Comparison of ENCODE assay signal across 9 mouse cellular contexts in the genomic region with DNA sequence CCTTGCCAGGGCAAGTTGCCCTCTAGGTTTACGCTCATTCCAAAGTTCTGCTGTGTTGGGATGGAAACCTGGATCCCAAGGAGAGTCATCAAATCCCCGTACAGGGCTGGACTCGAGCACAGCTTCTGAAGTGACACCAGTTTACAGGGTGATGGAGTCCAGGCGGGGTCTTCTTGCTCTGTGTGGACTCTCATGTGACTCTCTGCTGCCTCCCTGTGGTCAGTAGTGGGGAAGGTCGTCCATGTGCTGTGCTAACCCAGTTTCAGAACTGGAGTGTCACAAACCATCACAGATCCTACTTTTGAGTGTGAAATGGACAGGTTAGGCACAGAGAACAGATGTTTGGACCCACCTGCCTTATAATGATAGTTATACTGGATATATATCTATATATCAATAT. TPM values are rescaled to one million over a fixed set of nuclear protein-coding genes. Genes with fewer than 3 reads are reported as not detected.
DNase-seq lines count a peak whose midpoint lies in the region; ATAC-seq and TF ChIP-seq lines count a peak whose summit lies in the region.
"Had no signal": no experiment of that assay in that cellular context is flagged by ENCODE, and none has a peak within 500 bp of the region (broad histone marks: within the 10 kb centered on the region; RNA-seq: fewer than 3 reads in every experiment).

No protein-coding gene starts in this region.

- H3K79me2 ChIP-seq in C2C12 (ENCODE audit: control insufficient read depth, insufficient read depth) = no peaks in the 10 kb centered on the region

- H3K9me3 ChIP-seq in embryonic facial prominence, embryonic 11.5 days (replicated peaks; ENCODE audit: control insufficient read depth, low read length) = no peaks in the 10 kb centered on the region
- no peaks in the 10 kb centered on the region for H3K9me3 ChIP-seq in heart, embryonic 10.5 days
- no peaks in the 10 kb centered on the region for H3K9me3 ChIP-seq in kidney, embryonic 15.5 days (replicated peaks)
- H3K9me3 ChIP-seq in limb, embryonic 14.5 days (ENCODE audit: control insufficient read depth, low read length) = no peaks in the 10 kb centered on the region
- H3K9me3 ChIP-seq in neural tube, embryonic 11.5 days (ENCODE audit: control insufficient read depth, low read length) = no peaks in the 10 kb centered on the region
- H3K9me3 ChIP-seq: embryonic facial prominence, embryonic 15.5 days had no signal

- H3K27me3 ChIP-seq in C2C12 (ENCODE audit: control insufficient read depth, insufficient read depth, insufficient read length) = no peaks in the 10 kb centered on the region
- no peaks in the 10 kb centered on the region for H3K27me3 ChIP-seq in embryonic facial prominence, embryonic 11.5 days (ENCODE audit: control insufficient read depth, insufficient read depth, low read length)
- peaks cover 3% of the 10 kb centered on the region; the same call in 1 of the 2 replicates for H3K27me3 ChIP-seq in heart, embryonic 10.5 days (ENCODE audit: insufficient read depth, poor library complexity, severe bottlenecking)
- no peaks in the 10 kb centered on the region for H3K27me3 ChIP-seq in kidney, embryonic 15.5 days
- no peaks in the 10 kb centered on the region for H3K27me3 ChIP-seq in limb, embryonic 14.5 days (ENCODE audit: control insufficient read depth, insufficient read depth, low read length)
- H3K27me3 ChIP-seq in neural tube, embryonic 11.5 days (ENCODE audit: control insufficient read depth, insufficient read depth, low read length) = no peaks in the 10 kb centered on the region
- no peaks in the 10 kb centered on the region for H3K27me3 ChIP-seq in testis, adult 2 months (ENCODE audit: control insufficient read depth, insufficient read depth, low read length)
- H3K27me3 ChIP-seq: embryonic facial prominence, embryonic 15.5 days had no signal

- no peak overlapping the region for H3K4me3 ChIP-seq in C2C12 (ENCODE audit: insufficient read depth, poor library complexity, severe bottlenecking)
- no peak overlapping the region for H3K4me3 ChIP-seq in embryonic facial prominence, embryonic 11.5 days (ENCODE audit: low read depth, low read length)
- no peak overlapping the region for H3K4me3 ChIP-seq in heart, embryonic 10.5 days
- no peak overlapping the region for H3K4me3 ChIP-seq in kidney, embryonic 15.5 days (replicated peaks)
- H3K4me3 ChIP-seq in limb, embryonic 14.5 days (replicated peaks; ENCODE audit: low read length) = no peak overlapping the region
- H3K4me3 ChIP-seq in neural tube, embryonic 11.5 days (ENCODE audit: low read depth, low read length) = no peak overlapping the region
- no peak overlapping the region for H3K4me3 ChIP-seq in testis, adult 2 months (ENCODE audit: control insufficient read depth, low read depth, low read length)
- H3K4me3 ChIP-seq: embryonic facial prominence, embryonic 15.5 days had no signal

- H3K36me3 ChIP-seq in C2C12 (ENCODE audit: control insufficient read depth, insufficient read depth) = no peaks in the 10 kb centered on the region
- no peaks in the 10 kb centered on the region for H3K36me3 ChIP-seq in embryonic facial prominence, embryonic 11.5 days (replicated peaks; ENCODE audit: control insufficient read depth, insufficient read depth, low read depth, low read length)
- H3K36me3 ChIP-seq in heart, embryonic 10.5 days = no peaks in the 10 kb centered on the region
- no peaks in the 10 kb centered on the region for H3K36me3 ChIP-seq in kidney, embryonic 15.5 days
- no peaks in the 10 kb centered on the region for H3K36me3 ChIP-seq in limb, embryonic 14.5 days (ENCODE audit: control insufficient read depth, insufficient read depth, low read length)
- H3K36me3 ChIP-seq in neural tube, embryonic 11.5 days (ENCODE audit: control insufficient read depth, insufficient read depth, low read length) = no peaks in the 10 kb centered on the region
- H3K36me3 ChIP-seq in testis, adult 2 months (ENCODE audit: control insufficient read depth, insufficient read depth, low read length) = no peaks in the 10 kb centered on the region
- H3K36me3 ChIP-seq: embryonic facial prominence, embryonic 15.5 days had no signal

- H3K9ac ChIP-seq in embryonic facial prominence, embryonic 11.5 days (replicated peaks; ENCODE audit: low read length) = no peak overlapping the region
- H3K9ac ChIP-seq in kidney, embryonic 15.5 days = no peak overlapping the region
- H3K9ac ChIP-seq in limb, embryonic 14.5 days (ENCODE audit: low read depth, low read length, severe bottlenecking) = no peak overlapping the region
- H3K9ac ChIP-seq in neural tube, embryonic 11.5 days (ENCODE audit: low read length) = no peak overlapping the region
- H3K9ac ChIP-seq: embryonic facial prominence, embryonic 15.5 days had no signal

- H3K79me3 ChIP-seq in C2C12 (ENCODE audit: low read depth) = no peaks in the 10 kb centered on the region

- no peak overlapping the region for H3K4me2 ChIP-seq in embryonic facial prominence, embryonic 11.5 days (ENCODE audit: low read depth, low read length)
- H3K4me2 ChIP-seq in kidney, embryonic 15.5 days = no peak overlapping the region
- no peak overlapping the region for H3K4me2 ChIP-seq in limb, embryonic 14.5 days (replicated peaks; ENCODE audit: low read depth, low read length, severe bottlenecking)
- H3K4me2 ChIP-seq in neural tube, embryonic 11.5 days (ENCODE audit: low read depth) = no peak overlapping the region
- H3K4me2 ChIP-seq: embryonic facial prominence, embryonic 15.5 days had no signal

- peak; percentile 62 to 75 for DNase-seq in adrenal gland, postnatal 36 days
- DNase-seq in embryonic facial prominence, embryonic 11.5 days (ENCODE audit: low spot score) = peak; percentile 89
- DNase-seq in heart, embryonic 10.5 days (ENCODE audit: low spot score) = peak; percentile 86
- DNase-seq in limb, embryonic 14.5 days (ENCODE audit: low spot score) = peak; percentile 69
- peak; percentile 83 for DNase-seq in neural tube, embryonic 11.5 days (ENCODE audit: low spot score)

- 30% methylated on average over 5 of the region's 5 CpGs for WGBS in embryonic facial prominence, embryonic 11.5 days
- 25% methylated on average over 5 of the region's 5 CpGs for WGBS in heart, embryonic 10.5 days
- 19% methylated on average over 5 of the region's 5 CpGs for WGBS in kidney, embryonic 15.5 days
- WGBS in limb, embryonic 14.5 days = 17% methylated on average over 5 of the region's 5 CpGs
- WGBS in neural tube, embryonic 11.5 days = 26% methylated on average over 5 of the region's 5 CpGs

- ATAC-seq in embryonic facial prominence, embryonic 11.5 days (replicated peaks; ENCODE audit: insufficient number of reproducible peaks, low FRiP score, low TSS enrichment, low read depth) = peak; percentile 80; the same call in 1 of the 2 replicates
- peak; percentile 86; the same call in 1 of the 2 replicates for ATAC-seq in kidney, embryonic 15.5 days (replicated peaks; ENCODE audit: low FRiP score)
- ATAC-seq in limb, embryonic 14.5 days (ENCODE audit: low FRiP score, low read depth) = peak; percentile 84
- peak; percentile 88 for ATAC-seq in neural tube, embryonic 11.5 days (ENCODE audit: insufficient read depth, low FRiP score, low TSS enrichment)

- no peak overlapping the region for H3ac ChIP-seq in C2C12 (ENCODE audit: control insufficient read depth, insufficient read length, low read depth)

- H3K27ac ChIP-seq in embryonic facial prominence, embryonic 11.5 days (replicated peaks; ENCODE audit: low read depth, low read length) = no peak overlapping the region
- no peak overlapping the region for H3K27ac ChIP-seq in heart, embryonic 10.5 days
- no peak overlapping the region for H3K27ac ChIP-seq in kidney, embryonic 15.5 days
- no peak overlapping the region for H3K27ac ChIP-seq in limb, embryonic 14.5 days (replicated peaks; ENCODE audit: low read depth, low read length)
- H3K27ac ChIP-seq in neural tube, embryonic 11.5 days (ENCODE audit: low read depth, low read length) = no peak overlapping the region
- H3K27ac ChIP-seq in testis, adult 2 months (ENCODE audit: control insufficient read depth, insufficient read depth, low read depth, low read length) = no peak overlapping the region
- H3K27ac ChIP-seq: embryonic facial prominence, embryonic 15.5 days had no signal

- TF ChIP-seq POLR2A in limb, embryonic 14.5 days (IDR thresholded peaks at IDR 0.05; ENCODE audit: borderline replicate concordance, extremely low read depth, insufficient read depth, insufficient read length) = no peak
- TF ChIP-seq POLR2A in testis, adult 2 months (IDR thresholded peaks at IDR 0.05; ENCODE audit: control insufficient read depth, low read depth, low read length) = no peak

- peak; percentile 75 for TF ChIP-seq CTCF in C2C12 (IDR thresholded peaks at IDR 0.05; ENCODE audit: control insufficient read depth, insufficient read depth, insufficient read length)
- TF ChIP-seq CTCF in testis, adult 2 months (IDR thresholded peaks at IDR 0.05; ENCODE audit: control insufficient read depth, insufficient read depth, insufficient replicate concordance, low read depth, low read length) = peak; percentile 78; the same call in 1 of the 2 replicates

- no peaks in the 10 kb centered on the region for H3K4me1 ChIP-seq in embryonic facial prominence, embryonic 11.5 days (ENCODE audit: control insufficient read depth, insufficient read depth, low read length)
- H3K4me1 ChIP-seq in heart, embryonic 10.5 days = peaks cover 9% of the 10 kb centered on the region
- H3K4me1 ChIP-seq in kidney, embryonic 15.5 days = no peaks in the 10 kb centered on the region
- H3K4me1 ChIP-seq in limb, embryonic 14.5 days (ENCODE audit: control insufficient read depth, insufficient read depth, low read length) = no peaks in the 10 kb centered on the region
- H3K4me1 ChIP-seq in neural tube, embryonic 11.5 days (ENCODE audit: control insufficient read depth, insufficient read depth, low read length) = no peaks in the 10 kb centered on the region
- H3K4me1 ChIP-seq in testis, adult 2 months (ENCODE audit: control insufficient read depth, insufficient read depth, low read length) = peaks cover 3% of the 10 kb centered on the region; the same call in 1 of the 2 replicates
- H3K4me1 ChIP-seq: embryonic facial prominence, embryonic 15.5 days had no signal

TF ChIP-seq in C2C12, 6 proteins besides CTCF, POLR2A, EP300 and RAD21 (continues in another document):
- TF ChIP-seq MYOD1 (IDR thresholded peaks at IDR 0.05; ENCODE audit: control insufficient read depth, insufficient read length, low read depth) (no peak), CEBPB (IDR thresholded peaks at IDR 0.05; ENCODE audit: low read depth) (no peak), MAX (IDR thresholded peaks at IDR 0.05) (peak; percentile 33)

RNA-seq across cellular contexts. Expression of a gene that starts 35.2 kb away (rescaled TPM):
- not detected for polyA plus RNA-seq in C2C12 (2012; fragmentation: generic; extraction: Trizol)
- under 1 TPM in 1 of 2 experiments, not detected in 1; 0.40 TPM for total RNA-seq in adrenal gland, postnatal 36 days (2021)
- polyA plus RNA-seq in embryonic facial prominence, embryonic 11.5 days (2014; fragmentation: Nextera tagmentation; extraction: Ambion mirVana) = 0.59 and 0.68 TPM in 2 replicates
- polyA plus RNA-seq in heart, embryonic 10.5 days (2016; fragmentation: Nextera tagmentation; extraction: Ambion mirVana) = 0.09 and 0.28 TPM in 2 replicates
- 3.9 and 4.3 TPM in 2 replicates for polyA plus RNA-seq in kidney, embryonic 15.5 days (2015; fragmentation: Nextera tagmentation; extraction: Ambion mirVana)
- 0.14 and 0.20 TPM in 2 replicates for polyA plus RNA-seq in limb, embryonic 14.5 days (2012; rRNA removed)
- polyA plus RNA-seq in limb, embryonic 14.5 days (2014; fragmentation: Nextera tagmentation; extraction: Ambion mirVana) = 0.18 TPM in 2 replicates
- 0.22 and 0.42 TPM in 2 replicates for polyA plus RNA-seq in neural tube, embryonic 11.5 days (2014; fragmentation: Nextera tagmentation; extraction: Ambion mirVana)
- polyA plus RNA-seq in testis, adult 2 months (2012; rRNA removed) = 0.04 TPM in 2 replicates
